Mouse (Mus musculus): ENCODE measurements around the gene Kctd2. TPM values are rescaled to one million over a fixed set of nuclear protein-coding genes. Genes with fewer than 3 reads are reported as not detected.
"Not testable (repeated sequence)": the region's sequence is repeated elsewhere in the genome, so short reads cannot be mapped to it uniquely, and the experiment has no call there.

The Kctd2 gene
- polyA plus RNA-seq, 1 experiment from 2014 or later, result 12.0 TPM

- H3K4me3 ChIP-seq (ENCODE audit: low read depth, low read length), result peak overlapping the region; percentile 92; the same call in 1 of the 2 replicates
- H3K9ac ChIP-seq (ENCODE audit: low read depth, low read length), result peak overlapping the region; percentile 87; the same call in 1 of the 2 replicates
- not testable (repeated sequence) for H3K27ac ChIP-seq (ENCODE audit: low read depth, low read length); H3K27me3 ChIP-seq (ENCODE audit: control insufficient read depth, insufficient read depth, low read length); H3K36me3 ChIP-seq (ENCODE audit: control insufficient read depth, insufficient read depth, low read length); H3K9me3 ChIP-seq (replicated peaks; ENCODE audit: control insufficient read depth, low read length); ATAC-seq (replicated peaks; ENCODE audit: insufficient number of reproducible peaks, low FRiP score, low TSS enrichment)
- peaks cover 31% of the 10 kb centered on the region for H3K4me1 ChIP-seq (ENCODE audit: control insufficient read depth, insufficient read depth, low read length)
- H3K4me2 ChIP-seq, result peak overlapping the region; percentile 98; the same call in 1 of the 2 replicates
- WGBS (ENCODE audit: insufficient replicate concordance), result 77% methylated on average over 4 of the region's 4 CpGs
Measured at GRCm38 (mm10) chr11:115476630-115477029, 56.7 kb downstream of the Kctd2 start.

GRCm38 (mm10) chr11:115477388-115477787, 57.5 kb downstream of the Kctd2 start:
- 75% methylated on average over 7 of the region's 7 CpGs for WGBS (ENCODE audit: insufficient replicate concordance)
- not testable (repeated sequence) for H3K4me2 ChIP-seq; H3K27ac ChIP-seq (ENCODE audit: low read depth, low read length); ATAC-seq (replicated peaks; ENCODE audit: insufficient number of reproducible peaks, low FRiP score, low TSS enrichment); H3K4me3 ChIP-seq (ENCODE audit: low read depth, low read length); H3K9ac ChIP-seq (ENCODE audit: low read depth, low read length); H3K9me3 ChIP-seq (replicated peaks; ENCODE audit: control insufficient read depth, low read length); H3K36me3 ChIP-seq (ENCODE audit: control insufficient read depth, insufficient read depth, low read length); H3K27me3 ChIP-seq (ENCODE audit: control insufficient read depth, insufficient read depth, low read length)
- H3K4me1 ChIP-seq (ENCODE audit: control insufficient read depth, insufficient read depth, low read length), result peaks cover 31% of the 10 kb centered on the region

GRCm38 (mm10) chr11:115478296-115478938, 58.5 kb downstream of the Kctd2 start:
- Histone ChIP-seq H3K4me1 (ENCODE audit: control insufficient read depth, insufficient read depth, low read length) (peaks cover 23% of the 10 kb centered on the region), H3K27ac (ENCODE audit: low read depth, low read length) (no peak overlapping the region), H3K4me3 (ENCODE audit: low read depth, low read length) (no peak overlapping the region), H3K36me3 (ENCODE audit: control insufficient read depth, insufficient read depth, low read length) (no peaks in the 10 kb centered on the region; the same call in 1 of the 2 replicates), H3K9me3 (replicated peaks; ENCODE audit: control insufficient read depth, low read length) (no peaks in the 10 kb centered on the region), H3K9ac (ENCODE audit: low read depth, low read length) (no peak overlapping the region), H3K4me2 (no peak overlapping the region), H3K27me3 (ENCODE audit: control insufficient read depth, insufficient read depth, low read length) (no peaks in the 10 kb centered on the region)
- no peak for ATAC-seq (replicated peaks; ENCODE audit: insufficient number of reproducible peaks, low FRiP score, low TSS enrichment)
- 82% methylated on average over 9 of the region's 9 CpGs for WGBS (ENCODE audit: insufficient replicate concordance)

Small RNA genes lying within 50 kb of the gene (microRNA-seq; reads per million reads assigned to microRNA genes)
- 0.88 reads per million, percentile 11 among the genes with 10 or more reads in this experiment for gene Mir3968 (ENCODE audit: borderline number of aligned reads)

Other genes starting within 250 kb of the Kctd2 start
- 7.5 and 8.2 TPM in 2 replicates for gene Tmem104, start 232.6 kb upstream of the Kctd2 start, polyA plus RNA-seq (2014; fragmentation: Nextera tagmentation; extraction: Ambion mirVana)
- 13.7 and 15.7 TPM in 2 replicates for gene Nat9, start 232.3 kb upstream of the Kctd2 start, polyA plus RNA-seq (2014; fragmentation: Nextera tagmentation; extraction: Ambion mirVana)
- gene Grin2c, start 152.9 kb upstream of the Kctd2 start, polyA plus RNA-seq (2014; fragmentation: Nextera tagmentation; extraction: Ambion mirVana), result 0.13 TPM in 1 of 2 replicates, not detected in the other
- 10.0 and 12.0 TPM in 2 replicates for gene Fdxr, start 143.1 kb upstream of the Kctd2 start, polyA plus RNA-seq (2014; fragmentation: Nextera tagmentation; extraction: Ambion mirVana)
- gene Fads6, start 122.5 kb upstream of the Kctd2 start, polyA plus RNA-seq (2014; fragmentation: Nextera tagmentation; extraction: Ambion mirVana), result 0.89 and 1.2 TPM in 2 replicates
- gene Otop2, start 113.0 kb upstream of the Kctd2 start, polyA plus RNA-seq (2014; fragmentation: Nextera tagmentation; extraction: Ambion mirVana), result not detected in 2 replicates
- gene Ush1g, start 98.1 kb upstream of the Kctd2 start, polyA plus RNA-seq (2014; fragmentation: Nextera tagmentation; extraction: Ambion mirVana), result 0.06 and 0.17 TPM in 2 replicates
- gene Otop3, start 85.4 kb upstream of the Kctd2 start, polyA plus RNA-seq (2014; fragmentation: Nextera tagmentation; extraction: Ambion mirVana), result not detected in 2 replicates
- gene Hid1, start 52.4 kb upstream of the Kctd2 start, polyA plus RNA-seq (2014; fragmentation: Nextera tagmentation; extraction: Ambion mirVana), result 6.2 and 7.8 TPM in 2 replicates
- gene Cdr2l, start 38.2 kb upstream of the Kctd2 start, polyA plus RNA-seq (2014; fragmentation: Nextera tagmentation; extraction: Ambion mirVana), result 6.2 and 7.8 TPM in 2 replicates
- gene Mrpl58, start 16.4 kb upstream of the Kctd2 start, polyA plus RNA-seq (2014; fragmentation: Nextera tagmentation; extraction: Ambion mirVana), result 163 and 177 TPM in 2 replicates
- 1,505 and 1,518 TPM in 2 replicates for gene Atp5h, start 166 bp upstream of the Kctd2 start, polyA plus RNA-seq (2014; fragmentation: Nextera tagmentation; extraction: Ambion mirVana)
- 0.26 TPM in 1 of 2 replicates, not detected in the other for gene Trim80, start 20.4 kb downstream of the Kctd2 start, polyA plus RNA-seq (2014; fragmentation: Nextera tagmentation; extraction: Ambion mirVana)
- gene Slc16a5, start 42.3 kb downstream of the Kctd2 start, polyA plus RNA-seq (2014; fragmentation: Nextera tagmentation; extraction: Ambion mirVana), result not detected in 2 replicates
- 5.1 and 5.7 TPM in 2 replicates for gene Armc7, start 55.5 kb downstream of the Kctd2 start, polyA plus RNA-seq (2014; fragmentation: Nextera tagmentation; extraction: Ambion mirVana)
- gene Nt5c, start 71.7 kb downstream of the Kctd2 start, polyA plus RNA-seq (2014; fragmentation: Nextera tagmentation; extraction: Ambion mirVana), result 70.5 and 76.3 TPM in 2 replicates
- gene Jpt1, start 94.3 kb downstream of the Kctd2 start, polyA plus RNA-seq (2014; fragmentation: Nextera tagmentation; extraction: Ambion mirVana), result 434 and 457 TPM in 2 replicates
- gene Sumo2, start 116.1 kb downstream of the Kctd2 start, polyA plus RNA-seq (2014; fragmentation: Nextera tagmentation; extraction: Ambion mirVana), result 702 and 712 TPM in 2 replicates
- gene Nup85, start 144.3 kb downstream of the Kctd2 start, polyA plus RNA-seq (2014; fragmentation: Nextera tagmentation; extraction: Ambion mirVana), result 131 and 133 TPM in 2 replicates
- 97.7 and 104 TPM in 2 replicates for gene Mrps7, start 183.8 kb downstream of the Kctd2 start, polyA plus RNA-seq (2014; fragmentation: Nextera tagmentation; extraction: Ambion mirVana)
- 17.9 and 21.0 TPM in 2 replicates for gene Gga3, start 183.9 kb downstream of the Kctd2 start, polyA plus RNA-seq (2014; fragmentation: Nextera tagmentation; extraction: Ambion mirVana)
- 22.7 TPM in 2 replicates for gene Mif4gd, start 192.8 kb downstream of the Kctd2 start, polyA plus RNA-seq (2014; fragmentation: Nextera tagmentation; extraction: Ambion mirVana)
- 35.6 and 35.7 TPM in 2 replicates for gene Slc25a19, start 208.2 kb downstream of the Kctd2 start, polyA plus RNA-seq (2014; fragmentation: Nextera tagmentation; extraction: Ambion mirVana)

Data from heart, embryonic 11.5 days (tissue).